Mouse (Mus musculus): ENCODE results near the gene 1700008O03Rik. TPM values are rescaled to one million over a fixed set of nuclear protein-coding genes. Genes with fewer than 3 reads are reported as not detected.

The 1700008O03Rik gene
- total RNA-seq, 2 experiments from 2014 or later: 1.3 to 2.4 TPM

DNA sequence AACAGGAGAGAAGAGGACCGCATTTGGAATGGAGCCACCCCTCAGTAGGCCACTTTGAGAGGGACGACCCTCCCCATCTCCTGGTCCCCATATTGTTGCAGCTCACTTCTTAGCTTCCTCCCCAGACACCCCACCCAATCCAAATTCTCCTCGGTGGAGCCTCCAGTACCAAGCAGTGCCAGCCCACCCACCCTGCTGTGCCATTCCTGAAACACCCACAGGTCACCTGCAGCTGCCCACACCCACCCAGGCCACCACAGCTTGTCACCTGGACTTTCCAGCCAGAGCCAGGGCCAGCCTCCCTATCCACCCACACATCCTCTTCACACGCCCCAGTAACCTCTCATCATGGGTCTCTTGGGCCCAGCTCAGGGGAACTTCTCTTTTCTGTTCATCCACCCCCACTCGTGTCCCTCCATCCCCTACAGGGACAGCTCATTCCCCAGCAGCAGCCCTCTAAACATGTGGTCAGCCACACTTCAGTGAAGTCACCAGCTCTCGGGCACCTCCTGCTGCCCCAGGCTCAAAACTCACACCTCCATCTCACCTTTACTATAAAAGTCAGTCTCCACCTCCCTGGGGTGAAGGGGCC, 73.8 kb downstream of the 1700008O03Rik start:
- DNase-seq: no peak
- intact Hi-C loops (cut with DNase I): loop anchor here (10.0 kb wide), 1 partner anchor 47 kb away; the partner anchor contains the start of gene Gm15517

DNA sequence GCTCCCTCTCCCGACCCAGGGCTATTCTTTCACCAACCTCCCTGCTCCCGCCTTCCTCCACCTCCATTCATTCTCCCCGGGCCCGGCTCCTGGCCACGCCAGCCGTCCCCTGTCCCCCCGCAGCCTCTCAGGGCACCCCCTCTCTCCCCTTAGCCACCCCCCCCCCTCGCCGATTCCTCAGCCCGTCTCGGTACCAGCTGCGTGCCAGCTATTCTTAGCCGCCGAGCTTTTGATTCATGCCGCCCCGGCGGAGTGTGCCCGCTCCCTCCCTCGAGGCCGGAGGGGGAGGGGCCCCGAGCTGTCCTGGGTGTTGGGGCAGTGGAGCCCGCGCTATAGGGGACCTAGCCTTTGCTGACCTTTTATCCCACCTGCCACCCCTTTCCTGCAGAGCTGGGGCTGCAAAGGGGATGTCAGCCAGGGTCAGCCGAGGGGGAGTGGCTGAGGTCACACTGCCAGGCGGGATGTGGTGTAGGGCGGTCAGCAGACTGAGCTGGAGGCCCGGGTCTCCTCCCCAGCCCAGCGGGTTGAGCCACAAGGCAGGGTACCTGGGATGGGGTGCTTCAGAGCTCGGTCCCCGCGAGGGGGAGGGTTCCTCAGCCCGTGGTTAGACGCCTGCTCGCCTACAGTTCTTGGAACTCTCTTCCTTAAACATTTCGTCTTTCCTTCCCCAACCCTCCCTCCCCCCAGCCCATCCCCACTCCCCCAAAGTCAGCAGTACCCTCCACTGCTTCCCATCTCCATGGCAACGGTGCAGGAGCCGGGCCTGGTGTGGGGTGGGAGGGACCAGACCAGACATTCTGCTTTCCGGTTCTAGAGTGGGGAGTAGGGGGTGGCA, 74.5 kb downstream of the 1700008O03Rik start:
- intact Hi-C loops (cut with DNase I): loop anchor here (10.0 kb wide), 1 partner anchor 46 kb away; the partner anchor contains the start of gene Gm15517
- DNase-seq: peak; percentile 43

DNA sequence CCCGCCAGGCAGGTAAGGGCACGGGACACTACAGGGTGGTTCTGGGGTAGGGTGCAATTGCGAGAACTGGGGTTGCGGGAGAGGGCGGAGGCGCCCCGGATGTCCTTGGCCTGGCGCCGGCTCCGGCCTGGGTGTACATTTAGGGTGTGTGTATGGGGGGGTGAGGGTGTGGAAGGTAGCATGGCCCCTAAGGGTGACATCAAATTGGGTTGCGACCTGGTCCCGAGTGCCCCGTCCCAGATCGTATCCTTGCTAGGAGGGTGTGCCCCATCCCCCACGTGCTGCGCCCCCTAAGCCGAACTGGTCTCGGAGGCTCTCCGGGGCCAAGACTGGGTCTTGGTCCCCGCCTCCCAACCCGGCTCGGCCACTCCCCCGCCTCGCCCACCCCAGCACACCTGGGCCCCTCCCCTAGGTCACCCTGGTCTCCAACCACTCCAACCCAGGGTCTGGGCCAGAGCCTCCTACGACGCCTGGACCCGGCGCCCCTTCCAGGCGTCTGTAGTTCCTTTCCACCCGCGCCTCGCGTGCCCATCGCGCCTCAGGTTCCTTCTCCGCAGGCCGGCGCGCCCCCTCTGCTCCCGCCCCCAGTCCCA, 75.2 kb downstream of the 1700008O03Rik start:
- intact Hi-C loops (cut with DNase I): loop anchor here (10.0 kb wide), 1 partner anchor 46 kb away; the partner anchor contains the start of gene Gm15517
- peak; percentile 17 for DNase-seq

Other genes with a start within 250 kb of the 1700008O03Rik start
- not detected for gene Klk1b16, start 249.1 kb downstream of the 1700008O03Rik start, total RNA-seq (2021)
- not detected for gene Klk1b24, start 197.6 kb downstream of the 1700008O03Rik start, total RNA-seq (2021)
- not detected for gene Klk1b3, start 187.6 kb downstream of the 1700008O03Rik start, total RNA-seq (2021)
- gene Klk1b4, start 178.4 kb downstream of the 1700008O03Rik start, total RNA-seq (2021): not detected
- not detected for gene Klk1b5, start 169.9 kb downstream of the 1700008O03Rik start, total RNA-seq (2021)
- gene Klk1, start 160.5 kb downstream of the 1700008O03Rik start, total RNA-seq (2021): not detected
- gene Gm36864, start 149.6 kb downstream of the 1700008O03Rik start, total RNA-seq (2021): not detected
- under 1 TPM; 0.64 to 0.82 TPM for gene 1700028J19Rik, start 139.1 kb downstream of the 1700008O03Rik start, total RNA-seq (2021)
- 100 to 1,000 TPM; 169 to 191 TPM for gene 2410002F23Rik, start 139.1 kb downstream of the 1700008O03Rik start, total RNA-seq (2021)
- gene Acp4, start 128.4 kb downstream of the 1700008O03Rik start, total RNA-seq (2021): not detected
- not detected for gene Gm15517, start 124.4 kb downstream of the 1700008O03Rik start, total RNA-seq (2021)
- gene Clec11a, start 78.9 kb downstream of the 1700008O03Rik start, total RNA-seq (2021): 1 to 10 TPM; 2.5 to 2.8 TPM
- gene Shank1, start 75.6 kb downstream of the 1700008O03Rik start, total RNA-seq (2021): 100 to 1,000 TPM; 299 to 336 TPM
- 10 to 100 TPM; 45.1 to 52.4 TPM for gene Syt3, start 1.7 kb downstream of the 1700008O03Rik start, total RNA-seq (2021)
- 100 to 1,000 TPM; 357 to 379 TPM for gene Lrrc4b, start 43.2 kb upstream of the 1700008O03Rik start, total RNA-seq (2021)
- gene Aspdh, start 79.6 kb upstream of the 1700008O03Rik start, total RNA-seq (2021): 10 to 100 TPM; 20.5 to 24.5 TPM
- 10 to 100 TPM; 31.9 to 32.6 TPM for gene Josd2, start 82.2 kb upstream of the 1700008O03Rik start, total RNA-seq (2021)
- gene Emc10, start 110.7 kb upstream of the 1700008O03Rik start, total RNA-seq (2021): 100 to 1,000 TPM; 146 to 150 TPM
- 10 to 100 TPM; 23.8 to 27.3 TPM for gene Fam71e1, start 110.8 kb upstream of the 1700008O03Rik start, total RNA-seq (2021)
- gene Mybpc2, start 138.8 kb upstream of the 1700008O03Rik start, total RNA-seq (2021): under 1 TPM in 1 of 2 experiments, not detected in 1; 0.10 TPM
- under 1 TPM in 1 of 2 experiments, not detected in 1; 0.20 TPM for gene Spib, start 146.3 kb upstream of the 1700008O03Rik start, total RNA-seq (2021)
- gene Pold1, start 163.0 kb upstream of the 1700008O03Rik start, total RNA-seq (2021): 10 to 100 TPM; 13.6 to 14.4 TPM
- 10 to 100 TPM; 44.4 to 55.0 TPM for gene Nr1h2, start 168.1 kb upstream of the 1700008O03Rik start, total RNA-seq (2021)
- under 1 TPM in 1 of 2 experiments, not detected in 1; 0.30 TPM for gene Napsa, start 186.6 kb upstream of the 1700008O03Rik start, total RNA-seq (2021)
- 10 to 100 TPM; 31.0 to 33.0 TPM for gene Kcnc3, start 204.8 kb upstream of the 1700008O03Rik start, total RNA-seq (2021)